Mouse (Mus musculus): Measurements from ENCODE around the gene Spdl1. TPM values are rescaled to one million over a fixed set of nuclear protein-coding genes. Genes with fewer than 3 reads are reported as not detected.

Gene Spdl1
- polyA plus RNA-seq (2012; ENCODE audit: insufficient read depth, insufficient read length, missing spikeins), result 11.4 and 15.7 TPM in 2 replicates

- peak within 1 kb of the TSS; percentile 78 for H3K27ac ChIP-seq (ENCODE audit: insufficient read depth, low read depth, low read length)
- H3K4me1 ChIP-seq (ENCODE audit: control insufficient read depth, insufficient read depth, low read length), result peaks cover 14% of the 10 kb centered on the region
- no peak for TF ChIP-seq CTCF (IDR thresholded peaks at IDR 0.05; ENCODE audit: low read depth, low read length)
- TF ChIP-seq POLR2A (IDR thresholded peaks at IDR 0.05; ENCODE audit: borderline replicate concordance, low read depth, low read length), result no peak
- H3K4me3 ChIP-seq (ENCODE audit: insufficient read depth, low read length), result peak within 1 kb of the TSS; percentile 90
Observed at GRCm38 (mm10) chr11:34833318-34834086, at the start of gene Spdl1. Gene Spdl1 (minus strand): TSS chr11:34833641.

GRCm38 (mm10) chr11:34881528-34881927 lies 48.1 kb upstream of the Spdl1 start:
- no peak overlapping the region for H3K4me3 ChIP-seq (ENCODE audit: insufficient read depth, low read length)
- no peak overlapping the region for H3K27ac ChIP-seq (ENCODE audit: insufficient read depth, low read depth, low read length)
- no peaks in the 10 kb centered on the region for H3K4me1 ChIP-seq (ENCODE audit: control insufficient read depth, insufficient read depth, low read length)
- TF ChIP-seq CTCF (IDR thresholded peaks at IDR 0.05; ENCODE audit: low read depth, low read length) (no peak), POLR2A (IDR thresholded peaks at IDR 0.05; ENCODE audit: borderline replicate concordance, low read depth, low read length) (no peak)

GRCm38 (mm10) chr11:34879678-34880077 lies 46.2 kb upstream of the Spdl1 start:
- H3K4me3 ChIP-seq (ENCODE audit: insufficient read depth, low read length), result no peak overlapping the region
- no peak overlapping the region for H3K27ac ChIP-seq (ENCODE audit: insufficient read depth, low read depth, low read length)
- no peak for TF ChIP-seq CTCF (IDR thresholded peaks at IDR 0.05; ENCODE audit: low read depth, low read length)
- no peak for TF ChIP-seq POLR2A (IDR thresholded peaks at IDR 0.05; ENCODE audit: borderline replicate concordance, low read depth, low read length)
- H3K4me1 ChIP-seq (ENCODE audit: control insufficient read depth, insufficient read depth, low read length), result no peaks in the 10 kb centered on the region

GRCm38 (mm10) chr11:34873861-34874260 lies 40.4 kb upstream of the Spdl1 start:
- H3K27ac ChIP-seq (ENCODE audit: insufficient read depth, low read depth, low read length), result no peak overlapping the region

GRCm38 (mm10) chr11:34872432-34872831 lies 39.0 kb upstream of the Spdl1 start:
- H3K4me3 ChIP-seq (ENCODE audit: insufficient read depth, low read length), result no peak overlapping the region
- H3K27ac ChIP-seq (ENCODE audit: insufficient read depth, low read depth, low read length), result no peak overlapping the region
- H3K4me1 ChIP-seq (ENCODE audit: control insufficient read depth, insufficient read depth, low read length), result no peaks in the 10 kb centered on the region
- no peak for TF ChIP-seq POLR2A (IDR thresholded peaks at IDR 0.05; ENCODE audit: borderline replicate concordance, low read depth, low read length)
- TF ChIP-seq CTCF (IDR thresholded peaks at IDR 0.05; ENCODE audit: low read depth, low read length), result no peak

More at GRCm38 (mm10) chr11:34873861-34874260, 40.4 kb upstream of the Spdl1 start:
- no peak for TF ChIP-seq POLR2A (IDR thresholded peaks at IDR 0.05; ENCODE audit: borderline replicate concordance, low read depth, low read length)
- TF ChIP-seq CTCF (IDR thresholded peaks at IDR 0.05; ENCODE audit: low read depth, low read length), result no peak
- no peak overlapping the region for H3K4me3 ChIP-seq (ENCODE audit: insufficient read depth, low read length)
- no peaks in the 10 kb centered on the region for H3K4me1 ChIP-seq (ENCODE audit: control insufficient read depth, insufficient read depth, low read length)

GRCm38 (mm10) chr11:34871991-34872390 lies 38.5 kb upstream of the Spdl1 start:
- no peaks in the 10 kb centered on the region for H3K4me1 ChIP-seq (ENCODE audit: control insufficient read depth, insufficient read depth, low read length)
- TF ChIP-seq CTCF (IDR thresholded peaks at IDR 0.05; ENCODE audit: low read depth, low read length) (no peak), POLR2A (IDR thresholded peaks at IDR 0.05; ENCODE audit: borderline replicate concordance, low read depth, low read length) (no peak)

GRCm38 (mm10) chr11:34871456-34871855 lies 38.0 kb upstream of the Spdl1 start:
- H3K4me1 ChIP-seq (ENCODE audit: control insufficient read depth, insufficient read depth, low read length), result no peaks in the 10 kb centered on the region
- TF ChIP-seq CTCF (IDR thresholded peaks at IDR 0.05; ENCODE audit: low read depth, low read length), result no peak
- no peak for TF ChIP-seq POLR2A (IDR thresholded peaks at IDR 0.05; ENCODE audit: borderline replicate concordance, low read depth, low read length)
- no peak overlapping the region for H3K4me3 ChIP-seq (ENCODE audit: insufficient read depth, low read length)
- H3K27ac ChIP-seq (ENCODE audit: insufficient read depth, low read depth, low read length), result no peak overlapping the region

More at GRCm38 (mm10) chr11:34871991-34872390, 38.5 kb upstream of the Spdl1 start:
- Histone ChIP-seq H3K4me3 (ENCODE audit: insufficient read depth, low read length) (no peak overlapping the region), H3K27ac (ENCODE audit: insufficient read depth, low read depth, low read length) (no peak overlapping the region)

GRCm38 (mm10) chr11:34868626-34869025 lies 35.2 kb upstream of the Spdl1 start:
- no peaks in the 10 kb centered on the region for H3K4me1 ChIP-seq (ENCODE audit: control insufficient read depth, insufficient read depth, low read length)
- H3K4me3 ChIP-seq (ENCODE audit: insufficient read depth, low read length), result no peak overlapping the region
- no peak for TF ChIP-seq CTCF (IDR thresholded peaks at IDR 0.05; ENCODE audit: low read depth, low read length)
- TF ChIP-seq POLR2A (IDR thresholded peaks at IDR 0.05; ENCODE audit: borderline replicate concordance, low read depth, low read length), result no peak
- H3K27ac ChIP-seq (ENCODE audit: insufficient read depth, low read depth, low read length), result no peak overlapping the region

GRCm38 (mm10) chr11:34865741-34866270 lies 32.4 kb upstream of the Spdl1 start:
- TF ChIP-seq CTCF (IDR thresholded peaks at IDR 0.05; ENCODE audit: low read depth, low read length) (no peak), POLR2A (IDR thresholded peaks at IDR 0.05; ENCODE audit: borderline replicate concordance, low read depth, low read length) (no peak)
- Histone ChIP-seq H3K4me3 (ENCODE audit: insufficient read depth, low read length) (no peak overlapping the region), H3K27ac (ENCODE audit: insufficient read depth, low read depth, low read length) (no peak overlapping the region), H3K4me1 (ENCODE audit: control insufficient read depth, insufficient read depth, low read length) (no peaks in the 10 kb centered on the region)

- TF ChIP-seq CTCF (IDR thresholded peaks at IDR 0.05; ENCODE audit: low read depth, low read length) (no peak), POLR2A (IDR thresholded peaks at IDR 0.05; ENCODE audit: borderline replicate concordance, low read depth, low read length) (no peak)
- no peak overlapping the region for H3K27ac ChIP-seq (ENCODE audit: insufficient read depth, low read depth, low read length)
- H3K4me3 ChIP-seq (ENCODE audit: insufficient read depth, low read length), result no peak overlapping the region
- H3K4me1 ChIP-seq (ENCODE audit: control insufficient read depth, insufficient read depth, low read length), result no peaks in the 10 kb centered on the region
Observed at GRCm38 (mm10) chr11:34865181-34865580, 31.7 kb upstream of the Spdl1 start.
